Mouse (Mus musculus) T-helper 2 cell (primary cell): ENCODE measurements around the gene 9230113P08Rik.
"Not testable (repeated sequence)": the region's sequence is repeated elsewhere in the genome, so short reads cannot be mapped to it uniquely, and the experiment has no call there.

Experiments used
- in situ Hi-C: fragments of 300-600 bp; cut with MboI, MseI; formaldehyde crosslinking; loops from one replicate; pipeline ENCODE4 v1.15.1; 2025; ENCODE audit warnings: high pct_unique_total_duplicates

The 9230113P08Rik gene

GRCm38 (mm10) chr9:35908123-35908522, at the start of gene 9230113P08Rik:
9230113P08Rik (plus strand) TSS chr9:35908423.
- in situ Hi-C loops, result not testable (repeated sequence)

GRCm38 (mm10) chr9:35893112-35893511, 15.1 kb upstream of the 9230113P08Rik start:
- in situ Hi-C loops, result loop anchor here (10.0 kb wide), 1 partner anchor 332 kb away; no protein-coding TSS in a partner anchor

DNA sequence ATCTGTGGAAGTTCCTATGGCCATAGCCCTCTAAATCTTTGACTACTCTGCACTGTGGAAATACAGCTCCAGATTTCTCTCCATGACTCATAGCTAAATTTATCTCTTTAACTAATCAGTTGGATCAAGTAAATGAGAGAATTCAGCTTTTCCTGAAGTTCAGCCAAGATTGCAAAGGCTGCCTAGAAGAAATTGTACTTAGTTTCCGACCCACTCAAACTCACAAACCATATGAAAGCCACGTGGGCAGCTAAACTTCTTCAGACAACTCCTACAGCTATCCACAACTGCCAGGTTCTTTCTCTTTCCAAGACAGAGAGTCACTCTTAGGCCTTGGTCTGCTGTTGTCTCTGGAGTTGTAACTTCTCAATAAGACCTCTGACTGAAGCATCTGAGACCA, 3.7 kb upstream of the 9230113P08Rik start:
- in situ Hi-C loops, result no loop called here

- in situ Hi-C loops, result no loop called here
These were observed 22.6 kb downstream of the 9230113P08Rik start for GRCm38 (mm10) chr9:35930817-35931216.
